Mouse (Mus musculus): ENCODE data around the gene Erc2. TPM values are rescaled to one million over a fixed set of nuclear protein-coding genes. Genes with fewer than 3 reads are reported as not detected.

The Erc2 gene
- polyA plus RNA-seq, 1 experiment from 2014 or later = 6.1 TPM

DNA sequence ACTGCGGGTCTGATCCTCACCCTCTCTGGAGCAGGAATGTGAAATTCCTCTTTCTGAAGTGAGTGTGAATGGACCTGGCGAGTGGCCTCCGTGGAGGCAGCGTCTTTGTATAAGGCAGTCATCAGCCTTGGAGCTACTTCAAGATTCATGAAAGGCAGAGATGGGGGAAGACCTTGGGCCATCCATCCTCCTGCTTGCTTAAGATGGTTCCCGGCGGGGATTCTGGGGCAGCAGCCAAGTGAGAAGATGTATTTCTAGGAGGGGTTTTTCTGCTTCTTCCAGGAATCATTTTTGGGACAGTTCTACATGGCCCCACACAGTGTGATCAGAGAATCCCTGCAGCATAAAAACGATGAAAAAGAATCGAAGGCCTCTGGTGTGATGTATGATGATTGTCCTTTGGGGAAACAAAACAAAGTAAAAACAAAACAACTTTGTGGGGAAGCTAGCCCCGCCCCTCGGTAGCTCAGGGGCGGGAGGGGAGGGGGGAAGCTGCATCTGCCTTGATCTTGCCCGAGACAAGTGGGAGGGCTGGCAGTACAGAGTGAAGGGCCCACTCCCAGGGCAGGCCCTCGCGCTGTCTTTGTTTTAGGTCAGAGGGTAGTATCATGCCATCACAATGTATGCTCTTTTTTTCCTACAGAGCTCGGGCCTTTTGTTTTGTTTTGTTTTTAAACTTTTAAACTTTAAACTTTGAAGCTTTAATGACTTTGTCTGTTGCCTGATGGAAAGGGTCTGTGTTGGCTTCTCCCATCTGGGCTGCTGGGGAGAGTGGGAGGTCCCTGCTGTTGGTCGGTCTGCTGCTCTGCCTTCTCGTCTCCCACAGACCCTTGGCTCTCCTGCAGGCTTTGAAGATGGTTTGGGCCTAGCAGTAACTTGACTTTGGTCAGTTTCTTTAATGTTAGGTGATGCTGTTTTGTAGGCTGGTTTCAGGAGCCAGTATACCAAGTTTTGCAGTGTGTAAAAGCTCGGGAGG, 435.9 kb downstream of the Erc2 start:
- Histone ChIP-seq H3K4me3 (no peak overlapping the region), H3K27me3 (peaks cover 9% of the 10 kb centered on the region; the same call in 1 of the 2 replicates), H3K4me1 (peaks cover 11% of the 10 kb centered on the region), H3K36me3 (no peaks in the 10 kb centered on the region), H3K9ac (no peak overlapping the region), H3K4me2 (no peak overlapping the region), H3K27ac (no peak overlapping the region), H3K9me3 (no peaks in the 10 kb centered on the region)
- ATAC-seq (ENCODE audit: insufficient number of reproducible peaks, low FRiP score, low TSS enrichment, low read depth) = peak; percentile 55; the same call in 1 of the 2 replicates
- 29% methylated on average over 18 of the region's 18 CpGs for WGBS

GRCm38 (mm10) chr14:28060891-28061290, 438.7 kb downstream of the Erc2 start:
- Histone ChIP-seq H3K36me3 (no peaks in the 10 kb centered on the region), H3K27ac (no peak overlapping the region), H3K4me1 (peaks cover 11% of the 10 kb centered on the region), H3K27me3 (peaks cover 12% of the 10 kb centered on the region; the same call in 1 of the 2 replicates), H3K9ac (no peak overlapping the region), H3K4me3 (no peak overlapping the region), H3K9me3 (no peaks in the 10 kb centered on the region), H3K4me2 (no peak overlapping the region)
- 73% methylated on average over 4 of the region's 4 CpGs for whole genome bisulfite sequencing
- ATAC-seq (ENCODE audit: insufficient number of reproducible peaks, low FRiP score, low TSS enrichment, low read depth) = no peak

DNA sequence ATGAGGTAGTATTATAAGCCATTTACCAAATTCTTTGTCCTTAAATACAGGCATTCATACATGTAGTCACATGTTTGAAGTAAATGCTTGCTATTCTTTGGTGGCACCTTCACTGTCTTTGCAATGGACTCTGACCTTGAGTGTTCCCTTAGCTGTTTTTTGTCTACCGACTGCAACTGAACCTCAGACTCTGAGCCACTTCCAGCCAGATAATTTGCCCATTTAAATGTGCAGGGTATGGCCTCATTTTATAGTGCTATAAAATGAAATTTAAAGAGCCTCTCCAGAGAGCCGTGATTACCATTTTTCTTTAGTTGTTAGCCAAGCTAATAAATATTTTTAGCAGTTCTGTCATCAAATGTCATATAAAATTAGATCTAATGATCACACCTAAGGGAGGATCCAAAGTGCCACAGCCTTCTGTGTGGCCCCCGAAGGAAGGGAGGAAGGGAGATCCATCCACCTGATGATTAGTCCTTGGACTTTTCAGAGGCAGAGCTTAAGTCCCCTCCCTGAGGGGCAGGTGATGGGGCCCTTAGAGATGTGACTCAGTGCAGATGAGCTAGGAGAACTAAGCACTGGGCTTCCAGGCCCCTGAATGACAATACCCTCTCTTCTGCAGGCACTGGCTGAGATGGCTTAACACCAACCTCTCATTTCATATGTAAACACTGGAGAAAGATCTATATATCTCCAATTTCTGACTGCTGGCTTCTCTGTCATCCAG, 439.6 kb downstream of the Erc2 start:
- Histone ChIP-seq H3K9ac (no peak overlapping the region), H3K36me3 (no peaks in the 10 kb centered on the region), H3K4me2 (no peak overlapping the region), H3K4me3 (no peak overlapping the region), H3K4me1 (peaks cover 11% of the 10 kb centered on the region), H3K27me3 (peaks cover 10% of the 10 kb centered on the region; the same call in 1 of the 2 replicates), H3K9me3 (no peaks in the 10 kb centered on the region), H3K27ac (no peak overlapping the region)
- no peak for ATAC-seq (ENCODE audit: insufficient number of reproducible peaks, low FRiP score, low TSS enrichment, low read depth)
- 19% methylated on average over 3 of the region's 3 CpGs for WGBS

DNA sequence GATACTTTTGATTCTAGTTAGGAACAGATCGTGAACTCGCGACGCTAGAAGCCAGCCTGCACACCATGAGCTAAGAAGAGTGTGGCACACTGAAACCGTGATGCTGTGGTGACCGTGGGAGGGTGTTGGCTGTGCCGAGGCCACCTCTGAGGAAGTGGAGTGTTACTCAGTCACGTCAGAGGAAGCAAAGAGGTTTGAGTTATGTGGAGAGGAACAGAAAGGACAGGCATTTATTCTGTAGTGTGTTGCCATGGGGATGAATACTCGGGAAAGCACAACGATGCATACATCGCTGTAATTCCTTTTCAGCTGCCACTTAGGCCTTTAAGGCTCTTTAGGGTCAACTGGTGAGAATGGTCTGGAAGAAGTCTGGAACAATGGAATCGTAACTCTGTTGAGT, 445.8 kb downstream of the Erc2 start:
- ATAC-seq (ENCODE audit: insufficient number of reproducible peaks, low FRiP score, low TSS enrichment, low read depth) = no peak
- Histone ChIP-seq H3K9ac (no peak overlapping the region), H3K36me3 (no peaks in the 10 kb centered on the region), H3K27ac (no peak overlapping the region), H3K4me1 (no peaks in the 10 kb centered on the region), H3K4me2 (no peak overlapping the region), H3K9me3 (no peaks in the 10 kb centered on the region), H3K4me3 (no peak overlapping the region), H3K27me3 (peaks cover 4% of the 10 kb centered on the region; the same call in 1 of the 2 replicates)
- 74% methylated on average over 12 of the region's 12 CpGs for WGBS

GRCm38 (mm10) chr14:28069826-28070225, 447.6 kb downstream of the Erc2 start:
- H3K9me3 ChIP-seq = no peaks in the 10 kb centered on the region
- H3K36me3 ChIP-seq = no peaks in the 10 kb centered on the region
- no peak overlapping the region for H3K27ac ChIP-seq
- H3K4me1 ChIP-seq = no peaks in the 10 kb centered on the region
- no peak overlapping the region for H3K4me2 ChIP-seq
- no peak overlapping the region for H3K9ac ChIP-seq
- 50% methylated on average over 2 of the region's 2 CpGs for WGBS
- H3K4me3 ChIP-seq = no peak overlapping the region
- H3K27me3 ChIP-seq = no peaks in the 10 kb centered on the region; the same call in 1 of the 2 replicates
- no peak for ATAC-seq (ENCODE audit: insufficient number of reproducible peaks, low FRiP score, low TSS enrichment, low read depth)

DNA sequence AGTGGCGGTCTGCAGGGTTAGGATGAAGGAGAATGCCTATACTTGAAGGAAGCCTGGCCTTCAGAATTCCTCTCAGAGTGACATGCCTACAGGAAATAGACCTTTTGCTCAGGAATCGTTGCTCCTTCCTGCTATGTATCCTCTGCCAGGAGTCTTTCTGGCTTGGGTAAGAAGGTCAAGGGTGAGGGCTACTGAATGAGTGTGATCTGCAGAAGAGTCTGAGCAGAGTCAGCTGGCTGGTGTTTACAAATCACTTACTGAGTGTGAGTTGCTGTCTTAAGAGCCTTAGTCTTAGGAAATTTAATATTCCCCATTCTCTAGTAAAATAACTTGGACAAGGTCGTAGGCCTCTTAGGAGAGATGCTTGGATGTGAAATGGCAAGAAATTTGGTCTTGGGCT, 450.3 kb downstream of the Erc2 start:
- Histone ChIP-seq H3K36me3 (no peaks in the 10 kb centered on the region), H3K27me3 (no peaks in the 10 kb centered on the region), H3K9me3 (no peaks in the 10 kb centered on the region), H3K9ac (no peak overlapping the region), H3K4me3 (no peak overlapping the region), H3K4me1 (no peaks in the 10 kb centered on the region), H3K27ac (no peak overlapping the region), H3K4me2 (no peak overlapping the region)
- ATAC-seq (ENCODE audit: insufficient number of reproducible peaks, low FRiP score, low TSS enrichment, low read depth) = no peak
- WGBS = 76% methylated on average over 3 of the region's 3 CpGs

- ATAC-seq (ENCODE audit: insufficient number of reproducible peaks, low FRiP score, low TSS enrichment, low read depth) = no peak
- no peak overlapping the region for H3K4me2 ChIP-seq
Observed at GRCm38 (mm10) chr14:28089636-28090443, 467.6 kb downstream of the Erc2 start.

DNA sequence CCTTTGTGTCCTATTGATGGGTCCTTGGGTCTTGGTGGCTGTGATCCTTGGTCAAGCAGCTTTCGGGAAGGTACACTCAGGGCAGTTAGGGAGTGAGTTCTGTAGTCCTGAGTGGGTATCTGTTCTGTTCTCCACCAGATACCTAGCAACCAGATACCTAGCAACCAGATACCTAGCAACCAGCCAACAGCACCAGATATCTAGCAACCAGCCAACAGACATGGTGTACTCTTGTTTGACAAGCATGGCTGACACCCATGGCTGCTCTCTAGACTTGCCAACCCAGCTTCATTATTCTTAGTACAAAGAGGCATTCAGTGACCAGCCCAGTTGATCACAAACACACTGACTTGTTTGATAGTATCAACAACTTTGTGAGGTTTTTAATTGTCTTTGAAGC, 469.1 kb downstream of the Erc2 start:
- no peak for ATAC-seq (ENCODE audit: insufficient number of reproducible peaks, low FRiP score, low TSS enrichment, low read depth)
- 100% methylated on average over 1 of the region's 1 CpGs for WGBS
- H3K4me1 ChIP-seq = no peaks in the 10 kb centered on the region; the same call in 1 of the 2 replicates
- no peak overlapping the region for H3K27ac ChIP-seq
- H3K9me3 ChIP-seq = no peaks in the 10 kb centered on the region
- H3K27me3 ChIP-seq = no peaks in the 10 kb centered on the region
- no peak overlapping the region for H3K4me2 ChIP-seq
- H3K36me3 ChIP-seq = no peaks in the 10 kb centered on the region
- H3K4me3 ChIP-seq = no peak overlapping the region
- no peak overlapping the region for H3K9ac ChIP-seq

More at GRCm38 (mm10) chr14:28089636-28090443, 467.6 kb downstream of the Erc2 start:
- H3K4me3 ChIP-seq = no peak overlapping the region
- no peak overlapping the region for H3K27ac ChIP-seq
- H3K4me1 ChIP-seq = no peaks in the 10 kb centered on the region; the same call in 1 of the 2 replicates
- no peak overlapping the region for H3K9ac ChIP-seq
- no peaks in the 10 kb centered on the region for H3K36me3 ChIP-seq
- no peaks in the 10 kb centered on the region for H3K27me3 ChIP-seq
- no peaks in the 10 kb centered on the region for H3K9me3 ChIP-seq
- 26% methylated on average over 8 of the region's 8 CpGs for WGBS

DNA sequence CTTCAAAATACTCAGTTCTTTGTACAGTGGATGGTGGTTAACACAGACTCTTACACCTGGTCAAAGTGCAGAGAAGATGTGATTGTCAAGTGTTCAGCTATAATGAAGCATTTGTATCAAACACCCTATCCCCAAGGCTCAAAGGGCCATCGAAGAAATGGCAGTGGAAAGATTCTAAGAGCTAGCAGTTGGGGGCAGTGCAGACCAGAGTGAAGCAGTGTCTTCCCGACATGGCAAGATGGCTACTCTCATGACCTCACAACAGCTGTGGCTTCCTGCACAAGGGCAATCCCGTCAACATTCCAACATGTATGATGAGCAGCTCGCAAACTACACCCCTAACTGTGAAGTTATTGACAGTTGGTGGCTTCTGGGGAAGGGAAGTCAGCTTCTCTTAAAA, 471.0 kb downstream of the Erc2 start:
- no peak for ATAC-seq (ENCODE audit: insufficient number of reproducible peaks, low FRiP score, low TSS enrichment, low read depth)
- no peak overlapping the region for H3K27ac ChIP-seq
- WGBS = 58% methylated on average over 4 of the region's 4 CpGs

DNA sequence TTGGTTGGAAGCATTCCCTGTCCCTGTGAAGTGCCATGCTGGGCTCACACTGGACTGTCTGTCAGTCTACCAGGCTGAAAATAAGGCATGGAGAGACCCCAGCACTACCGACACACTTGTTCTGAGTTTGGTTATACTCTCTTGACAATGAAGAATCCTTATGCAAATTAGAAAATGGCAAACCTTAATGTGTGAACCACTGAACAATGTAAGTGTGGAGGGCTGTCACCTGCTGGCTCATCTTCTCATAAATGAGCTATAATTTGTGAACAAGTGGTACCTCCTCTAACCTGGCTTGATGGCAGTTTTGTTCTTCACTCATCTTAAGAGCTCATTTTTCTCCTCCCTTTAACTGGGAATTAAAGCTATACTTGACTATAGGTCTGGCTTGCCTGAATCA, 471.7 kb downstream of the Erc2 start:
- no peak for ATAC-seq (ENCODE audit: insufficient number of reproducible peaks, low FRiP score, low TSS enrichment, low read depth)
- no peaks in the 10 kb centered on the region; the same call in 1 of the 2 replicates for H3K4me1 ChIP-seq

More for the DNA sequence above, 471.0 kb downstream of the Erc2 start:
- Histone ChIP-seq H3K9ac (no peak overlapping the region), H3K4me1 (no peaks in the 10 kb centered on the region; the same call in 1 of the 2 replicates), H3K4me3 (no peak overlapping the region), H3K9me3 (no peaks in the 10 kb centered on the region), H3K27me3 (no peaks in the 10 kb centered on the region), H3K4me2 (no peak overlapping the region), H3K36me3 (no peaks in the 10 kb centered on the region)

DNA sequence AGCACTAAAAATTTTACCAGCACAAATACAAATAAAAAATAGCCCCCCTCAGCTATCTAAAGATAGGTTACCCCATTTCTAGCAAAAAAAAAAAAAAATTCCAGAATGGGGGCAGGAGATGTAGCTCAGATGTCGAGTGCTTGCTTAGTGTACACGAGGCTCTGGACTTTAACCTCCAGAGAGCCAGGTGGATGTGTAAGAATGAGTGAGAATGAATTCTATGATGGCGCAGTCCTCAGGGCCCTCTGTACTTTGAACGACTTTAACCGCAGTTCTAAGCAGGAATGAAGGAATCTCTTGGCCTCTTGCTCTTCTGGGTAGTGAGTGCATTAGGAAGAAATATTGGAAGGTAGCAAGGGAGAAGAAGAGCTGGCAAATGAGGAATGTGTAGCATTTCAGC, 476.9 kb downstream of the Erc2 start:
- Histone ChIP-seq H3K9me3 (no peaks in the 10 kb centered on the region), H3K36me3 (no peaks in the 10 kb centered on the region), H3K9ac (no peak overlapping the region), H3K27me3 (no peaks in the 10 kb centered on the region), H3K4me3 (no peak overlapping the region), H3K4me2 (no peak overlapping the region), H3K27ac (no peak overlapping the region), H3K4me1 (no peaks in the 10 kb centered on the region)
- no peak for ATAC-seq (ENCODE audit: insufficient number of reproducible peaks, low FRiP score, low TSS enrichment, low read depth)
- 68% methylated on average over 5 of the region's 5 CpGs for WGBS

More for the DNA sequence above, 471.7 kb downstream of the Erc2 start:
- Histone ChIP-seq H3K9ac (no peak overlapping the region), H3K27ac (no peak overlapping the region), H3K4me3 (no peak overlapping the region), H3K9me3 (no peaks in the 10 kb centered on the region), H3K4me2 (no peak overlapping the region), H3K27me3 (no peaks in the 10 kb centered on the region), H3K36me3 (no peaks in the 10 kb centered on the region)
- WGBS = 100% methylated on average over 1 of the region's 1 CpGs

Data from limb, embryonic 15.5 days (tissue).